Mouse (Mus musculus): ENCODE data around the gene Ccdc15.

Ccdc15 gene

GRCm38 (mm10) chr9:37347988-37348642 is at the start of gene Ccdc15:
Gene Ccdc15, minus strand, starts transcription at chr9:37348432.
- DNase-seq = peak; percentile 97

- no peak for DNase-seq
These were observed 45.4 kb upstream of the Ccdc15 start for GRCm38 (mm10) chr9:37393482-37394131.

GRCm38 (mm10) chr9:37392071-37392470 is 43.8 kb upstream of the Ccdc15 start:
- no peak for DNase-seq

DNA sequence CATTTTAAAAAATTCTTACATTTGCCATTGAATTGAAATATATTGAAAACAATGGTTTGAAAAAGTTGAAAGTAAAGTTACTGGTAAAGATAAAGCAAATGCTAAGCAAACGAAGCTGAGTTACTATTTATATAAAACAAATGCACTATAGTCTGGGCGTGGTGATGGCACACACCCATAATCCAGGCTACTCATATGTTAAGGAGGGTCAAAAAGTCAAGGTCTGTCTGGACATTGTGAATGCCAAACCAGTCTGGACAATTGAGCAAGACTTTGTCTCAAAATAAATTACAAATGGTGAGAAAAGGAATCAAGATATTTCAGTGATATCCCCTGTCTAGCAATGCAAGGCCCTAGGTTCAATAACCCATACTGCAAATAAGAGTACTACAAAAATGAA is 42.7 kb upstream of the Ccdc15 start:
- no peak for DNase-seq

DNA sequence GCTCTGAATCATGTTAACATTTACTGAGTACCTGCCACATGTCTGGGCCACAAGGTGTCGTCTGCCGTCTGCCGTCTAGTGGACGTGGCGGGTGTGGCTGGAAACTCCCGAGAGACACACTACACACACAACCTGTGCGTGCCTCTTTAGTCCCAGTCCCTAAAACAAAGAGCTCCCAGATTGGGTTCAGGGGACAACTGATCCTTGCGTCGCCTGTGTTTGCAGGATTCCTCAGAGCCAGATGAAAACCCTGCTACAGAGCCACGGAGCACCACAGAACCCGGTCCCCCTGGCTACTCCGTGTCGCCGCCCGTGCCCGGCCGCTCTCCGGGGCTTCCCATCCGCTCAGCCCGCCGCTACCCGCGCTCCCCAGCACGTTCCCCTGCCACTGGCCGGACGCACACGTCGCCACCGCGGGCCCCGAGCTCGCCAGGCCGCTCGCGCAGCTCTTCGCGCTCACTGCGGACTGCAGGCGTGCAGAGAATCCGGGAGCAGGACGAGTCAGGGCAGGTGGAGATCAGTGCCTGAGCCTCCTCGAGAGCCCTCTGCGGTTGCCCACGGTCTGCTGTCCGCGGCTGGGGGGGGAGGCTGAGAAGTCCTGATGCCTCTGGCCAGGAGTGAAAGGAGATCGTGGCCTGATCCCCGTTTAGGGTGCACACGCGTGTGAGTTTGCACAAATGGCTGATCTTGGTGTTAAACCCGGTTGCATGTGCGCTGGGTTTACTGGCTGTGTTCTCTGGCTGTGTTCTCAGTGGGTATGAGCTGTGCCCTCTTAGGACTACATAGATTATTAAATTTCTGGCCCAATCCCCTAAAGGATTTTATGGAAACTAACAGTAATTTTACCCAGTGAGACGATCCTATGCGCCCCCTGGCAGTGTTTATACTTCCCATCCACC is 36.3 kb upstream of the Ccdc15 start:
- peak; percentile 54 for DNase-seq

DNA sequence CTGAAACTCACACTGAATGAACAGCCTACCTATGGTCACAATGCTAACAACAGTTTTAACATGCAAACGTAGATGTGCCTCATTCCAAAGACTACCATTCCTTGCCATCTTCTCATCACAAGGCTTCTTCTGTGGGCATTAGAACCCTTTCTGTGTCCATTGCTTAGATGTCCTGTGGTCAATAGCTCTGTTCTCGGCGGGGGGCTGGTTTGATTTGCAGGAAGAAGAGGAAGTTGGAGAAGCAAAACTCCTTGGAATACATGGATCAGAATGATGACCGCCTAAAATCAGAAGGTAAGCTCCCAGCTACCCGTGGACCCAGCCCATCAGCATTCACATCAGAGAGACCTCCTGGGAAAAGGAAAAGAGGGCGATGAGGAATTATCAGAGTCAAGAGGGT is 34.9 kb upstream of the Ccdc15 start:
- no peak for DNase-seq

- no peak for DNase-seq
These were observed 27.5 kb upstream of the Ccdc15 start for GRCm38 (mm10) chr9:37375718-37376117.

DNA sequence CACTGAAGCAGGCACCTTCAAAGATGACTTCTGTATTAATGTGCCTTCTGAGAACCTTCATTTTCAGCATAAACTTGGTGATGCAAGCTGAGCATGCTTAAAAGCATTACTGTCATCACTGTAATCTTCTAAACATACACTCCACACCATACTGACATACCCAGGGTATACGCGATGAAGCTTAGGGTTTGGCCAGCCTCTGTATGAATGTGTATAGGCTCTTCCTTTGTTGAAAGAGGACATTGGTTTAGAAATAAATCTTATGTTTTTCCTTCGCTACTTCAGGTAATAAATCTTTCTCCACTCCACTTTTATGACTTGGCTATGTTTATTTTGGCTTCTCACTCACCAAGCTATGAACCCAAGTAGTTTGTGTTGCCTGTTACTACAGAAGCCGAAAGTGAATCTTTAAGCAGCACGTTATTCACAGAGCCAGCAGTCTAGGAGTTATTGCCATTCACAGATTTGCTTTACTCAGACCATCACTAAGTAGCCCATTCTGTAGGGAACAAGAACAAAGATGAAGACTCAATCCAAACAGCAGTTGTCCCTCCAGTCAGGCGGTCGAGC is 23.1 kb upstream of the Ccdc15 start:
- no peak for DNase-seq

DNA sequence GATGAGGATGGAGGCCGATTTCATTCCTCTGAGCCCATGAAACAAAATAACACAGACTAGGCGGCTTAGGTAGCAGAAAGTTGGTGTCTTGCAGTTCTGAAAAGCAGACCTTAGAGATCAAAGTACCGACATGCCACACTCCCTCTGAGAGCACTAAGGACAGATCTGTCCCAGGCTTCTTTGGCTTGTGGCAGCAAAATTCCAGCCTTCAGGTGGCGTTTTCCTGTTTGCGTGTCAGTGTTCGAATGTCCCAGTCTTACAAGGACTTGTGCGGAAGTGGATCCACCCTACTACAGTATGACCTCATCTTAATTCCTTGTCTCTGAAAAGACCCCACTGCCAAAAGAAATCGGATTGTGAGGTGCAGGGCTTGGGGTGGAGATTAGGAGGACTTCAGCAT is 20.6 kb upstream of the Ccdc15 start:
- no peak for DNase-seq

GRCm38 (mm10) chr9:37368081-37368830 is 20.0 kb upstream of the Ccdc15 start:
- no peak for DNase-seq

GRCm38 (mm10) chr9:37367301-37368080 is 19.3 kb upstream of the Ccdc15 start, which contains the start of gene Hepacam:
Gene Hepacam, plus strand, starts transcription at chr9:37367351.
- no peak for DNase-seq

- no peak for DNase-seq
These were observed 17.5 kb upstream of the Ccdc15 start for GRCm38 (mm10) chr9:37365706-37366105.

DNA sequence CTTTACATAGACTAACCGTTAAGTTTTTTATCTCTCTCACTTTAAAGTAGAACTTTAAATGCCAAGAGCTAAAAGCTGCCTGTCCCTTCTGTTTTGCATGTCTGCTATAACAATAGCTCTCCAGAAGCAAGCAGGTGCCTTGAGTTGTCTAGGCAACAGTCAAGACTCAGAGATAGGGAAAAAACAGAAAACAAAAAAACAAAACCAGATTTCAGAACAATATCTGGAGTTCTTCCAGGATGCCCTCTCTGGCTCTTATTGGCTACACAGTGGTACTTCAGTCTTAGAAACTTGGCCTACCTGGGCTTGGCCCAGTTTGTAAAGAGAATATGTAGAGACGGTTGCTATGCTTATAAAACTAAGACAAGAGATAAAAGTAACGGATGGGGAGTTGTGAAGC is 16.2 kb upstream of the Ccdc15 start:
- DNase-seq = no peak

DNA sequence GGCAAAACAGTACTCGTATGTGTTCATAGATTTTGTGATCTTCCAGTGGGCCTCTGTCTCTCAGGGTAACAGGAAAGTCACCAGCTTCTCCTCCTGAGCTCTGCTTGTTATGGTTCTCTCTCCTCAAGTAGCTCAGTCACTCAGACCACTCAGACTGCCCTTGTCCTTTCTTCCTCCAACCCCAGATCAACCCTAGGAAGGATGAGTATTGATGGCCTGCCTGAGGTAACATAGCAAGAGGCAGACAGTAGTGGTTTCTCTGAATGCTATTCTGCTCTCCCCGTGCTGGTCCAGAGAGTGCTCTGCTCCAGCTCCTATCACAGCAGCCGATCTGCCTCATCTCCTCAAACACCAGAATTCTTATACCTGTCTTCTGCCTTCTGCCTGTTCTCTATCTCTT is 15.3 kb upstream of the Ccdc15 start:
- no peak for DNase-seq

- DNase-seq = no peak
These were observed 14.6 kb upstream of the Ccdc15 start for GRCm38 (mm10) chr9:37362881-37363280.

DNA sequence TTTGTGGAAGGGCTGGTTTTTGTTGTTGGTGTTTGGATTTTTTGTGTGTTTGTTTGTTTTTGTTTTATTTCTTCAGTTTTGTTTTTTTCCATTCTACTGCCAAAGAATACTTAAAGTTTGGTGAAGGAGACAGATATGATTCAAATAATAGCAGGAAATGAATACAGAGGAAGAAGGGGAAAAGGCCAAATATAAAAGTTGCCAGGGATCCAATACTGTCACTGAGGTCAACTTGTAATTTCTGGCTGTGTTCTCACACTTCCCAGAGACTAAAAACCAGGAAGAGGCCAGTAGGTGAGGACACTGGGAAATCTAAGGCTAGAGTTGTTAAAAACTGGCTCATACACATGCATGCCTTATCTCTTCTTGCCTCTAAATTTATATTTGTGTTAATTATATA is 13.9 kb upstream of the Ccdc15 start:
- no peak for DNase-seq

GRCm38 (mm10) chr9:37359331-37360220 is 11.3 kb upstream of the Ccdc15 start:
- peak; percentile 35 for DNase-seq

- no peak for DNase-seq
These were observed 10.6 kb upstream of the Ccdc15 start for GRCm38 (mm10) chr9:37358713-37359330.

DNA sequence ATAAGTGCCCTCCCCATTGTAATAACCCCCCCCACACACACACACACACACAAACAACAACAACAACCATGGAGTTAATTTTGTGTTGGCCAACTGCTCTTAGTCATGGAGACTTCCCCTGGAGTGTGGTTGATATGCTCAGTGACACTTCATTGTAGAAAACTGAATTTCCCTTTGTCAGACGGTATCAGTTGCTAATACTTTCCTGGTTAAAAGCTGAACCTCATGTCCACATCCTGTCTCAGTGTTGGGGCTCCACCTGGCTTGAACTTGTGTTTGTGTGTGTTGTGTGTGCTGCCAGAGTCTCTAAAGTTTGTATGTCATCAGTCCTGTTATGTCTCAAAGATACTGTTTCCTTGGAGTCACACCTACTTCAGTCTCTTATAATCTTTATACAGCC is 6.3 kb upstream of the Ccdc15 start:
- DNase-seq = no peak

GRCm38 (mm10) chr9:37351266-37351665 is 3.0 kb upstream of the Ccdc15 start:
- no peak for DNase-seq

Measured in right cerebral cortex, postnatal 4 days (tissue).